Mouse (Mus musculus): Measurements from ENCODE around the gene Pex11g.

- no peak for TF ChIP-seq CTCF (IDR thresholded peaks at IDR 0.05; ENCODE audit: low read depth, low read length)
- no peak for TF ChIP-seq POLR2AphosphoS5 (IDR thresholded peaks at IDR 0.05; ENCODE audit: insufficient replicate concordance, low read depth, low read length)
- no peak for TF ChIP-seq GATA2 (IDR thresholded peaks at IDR 0.05; ENCODE audit: borderline replicate concordance, low read depth, low read length)
Measured at GRCm38 (mm10) chr8:3475715-3476429, 8.4 kb upstream of the Pex11g start.

All from G1E (cell line).